Comparison of ENCODE assay signal across 21 mouse cellular contexts in the genomic region with DNA sequence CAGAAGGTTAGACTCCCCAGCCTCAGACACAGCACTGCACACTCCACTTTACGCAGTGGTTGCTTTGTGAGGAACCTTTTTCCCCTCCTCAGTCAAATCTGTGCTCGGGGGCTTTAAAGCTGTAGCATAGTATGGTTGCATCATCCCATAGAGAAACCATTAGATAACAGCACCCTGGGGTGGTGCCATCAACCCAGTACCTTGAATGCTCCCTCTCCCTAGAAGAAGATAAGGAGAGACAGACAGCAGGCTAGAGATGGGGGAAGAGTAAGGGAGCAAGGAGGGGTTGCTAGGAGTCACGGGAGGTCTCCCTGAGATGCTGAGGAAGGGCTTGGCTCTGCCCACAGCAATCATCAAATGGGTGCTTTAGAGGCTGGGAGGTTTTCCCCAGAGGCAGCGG. TPM values are rescaled to one million over a fixed set of nuclear protein-coding genes. Genes with fewer than 3 reads are reported as not detected.
DNase-seq lines count a peak whose midpoint lies in the region; ATAC-seq and TF ChIP-seq lines count a peak whose summit lies in the region.
"Had no signal": no experiment of that assay in that cellular context is flagged by ENCODE, and none has a peak within 500 bp of the region (broad histone marks: within the 10 kb centered on the region; RNA-seq: fewer than 3 reads in every experiment).

No protein-coding gene starts in this region.

- 0 out of 2 replicates have a peak overlapping the region, but pooled peaks have one; percentile 17 for H3K27ac ChIP-seq in embryonic facial prominence, embryonic 13.5 days
- no peak overlapping the region for H3K27ac ChIP-seq in embryonic facial prominence, embryonic 10.5 days (replicated peaks)
- H3K27ac ChIP-seq in thymus, adult 2 months (ENCODE audit: control insufficient read depth, insufficient read depth, low read length) = peak overlapping the region; percentile 84; the same call in 1 of the 2 replicates
- H3K27ac ChIP-seq in stomach, postnatal 0 days (replicated peaks) = peak overlapping the region; percentile 65
- no peak overlapping the region for H3K27ac ChIP-seq in hindbrain, embryonic 10.5 days
- H3K27ac ChIP-seq: embryonic facial prominence, embryonic 12.5 days; forebrain, embryonic 12.5 days; forebrain, embryonic 15.5 days; heart, adult 2 months; heart, embryonic 10.5 days; hindbrain, embryonic 14.5 days; hindbrain, postnatal 0 days had no signal

- H3K9ac ChIP-seq in embryonic facial prominence, embryonic 13.5 days = no peak overlapping the region
- H3K9ac ChIP-seq in stomach, postnatal 0 days (ENCODE audit: low read length) = no peak overlapping the region
- H3K9ac ChIP-seq: embryonic facial prominence, embryonic 12.5 days; forebrain, embryonic 12.5 days; forebrain, embryonic 15.5 days; hindbrain, embryonic 14.5 days had no signal

- peaks cover 24% of the 10 kb centered on the region for H3K4me1 ChIP-seq in embryonic facial prominence, embryonic 13.5 days
- peaks cover 37% of the 10 kb centered on the region for H3K4me1 ChIP-seq in embryonic facial prominence, embryonic 10.5 days
- H3K4me1 ChIP-seq in thymus, adult 2 months (replicated peaks; ENCODE audit: control insufficient read depth, insufficient read depth, low read length) = peaks cover 67% of the 10 kb centered on the region
- peaks cover 8% of the 10 kb centered on the region; the same call in 1 of the 2 replicates for H3K4me1 ChIP-seq in stomach, postnatal 0 days (replicated peaks; ENCODE audit: control insufficient read depth, insufficient read depth)
- peaks cover 20% of the 10 kb centered on the region for H3K4me1 ChIP-seq in hindbrain, embryonic 10.5 days (replicated peaks)
- H3K4me1 ChIP-seq: forebrain, embryonic 12.5 days; forebrain, embryonic 15.5 days had no signal

- no peak for TF ChIP-seq EP300 in stomach, postnatal 0 days (optimal IDR thresholded peaks at IDR 0.05)

- no peak overlapping the region for H3K4me3 ChIP-seq in embryonic facial prominence, embryonic 13.5 days
- no peak overlapping the region for H3K4me3 ChIP-seq in embryonic facial prominence, embryonic 10.5 days
- no peak overlapping the region for H3K4me3 ChIP-seq in thymus, adult 2 months (ENCODE audit: control insufficient read depth, insufficient read depth, low read length)
- H3K4me3 ChIP-seq in stomach, postnatal 0 days (ENCODE audit: low read depth, low read length) = no peak overlapping the region
- H3K4me3 ChIP-seq in hindbrain, embryonic 10.5 days = no peak overlapping the region
- H3K4me3 ChIP-seq: embryonic facial prominence, embryonic 12.5 days; erythroblast, embryonic 14.5 days; forebrain, embryonic 12.5 days; forebrain, embryonic 15.5 days; heart, adult 2 months; heart, embryonic 10.5 days had no signal

- TF ChIP-seq POLR2A in thymus, adult 2 months (IDR thresholded peaks at IDR 0.05; ENCODE audit: control insufficient read depth, extremely low read depth, insufficient read depth, low read length, poor library complexity) = no peak

- no peak overlapping the region for H3K4me2 ChIP-seq in embryonic facial prominence, embryonic 13.5 days
- no peak overlapping the region for H3K4me2 ChIP-seq in stomach, postnatal 0 days (replicated peaks; ENCODE audit: low read depth)
- H3K4me2 ChIP-seq: embryonic facial prominence, embryonic 12.5 days; forebrain, embryonic 12.5 days; forebrain, embryonic 15.5 days; hindbrain, embryonic 14.5 days had no signal

- 75% methylated on average over 4 of the region's 4 CpGs for WGBS in embryonic facial prominence, embryonic 13.5 days
- WGBS in embryonic facial prominence, embryonic 10.5 days = 83% methylated on average over 4 of the region's 4 CpGs
- 66% methylated on average over 4 of the region's 4 CpGs for WGBS in thymus, adult 2 months
- 72% methylated on average over 4 of the region's 4 CpGs for WGBS in stomach, postnatal 0 days
- WGBS in hindbrain, embryonic 10.5 days = 80% methylated on average over 4 of the region's 4 CpGs

- H3K27me3 ChIP-seq in embryonic facial prominence, embryonic 13.5 days = peaks cover 3% of the 10 kb centered on the region; the same call in 1 of the 2 replicates
- H3K27me3 ChIP-seq in embryonic facial prominence, embryonic 10.5 days (replicated peaks; ENCODE audit: low read depth, poor library complexity, severe bottlenecking) = 0 out of 2 replicates have a peak, but pooled peaks cover 6% of the 10 kb centered on the region
- no peaks in the 10 kb centered on the region for H3K27me3 ChIP-seq in thymus, adult 2 months (ENCODE audit: control insufficient read depth, insufficient read depth, low read length)
- H3K27me3 ChIP-seq in stomach, postnatal 0 days (ENCODE audit: control insufficient read depth, insufficient read depth, low read length) = no peaks in the 10 kb centered on the region
- no peaks in the 10 kb centered on the region for H3K27me3 ChIP-seq in hindbrain, embryonic 10.5 days (ENCODE audit: insufficient read depth, poor library complexity, severe bottlenecking)
- H3K27me3 ChIP-seq: embryonic facial prominence, embryonic 12.5 days; forebrain, embryonic 12.5 days; forebrain, embryonic 15.5 days; Patski had no signal

- no peaks in the 10 kb centered on the region for H3K36me3 ChIP-seq in embryonic facial prominence, embryonic 13.5 days
- H3K36me3 ChIP-seq in embryonic facial prominence, embryonic 10.5 days (replicated peaks) = no peaks in the 10 kb centered on the region
- no peaks in the 10 kb centered on the region for H3K36me3 ChIP-seq in thymus, adult 2 months (ENCODE audit: control insufficient read depth, insufficient read depth, low read length)
- H3K36me3 ChIP-seq in stomach, postnatal 0 days (ENCODE audit: control insufficient read depth, insufficient read depth, low read length) = no peaks in the 10 kb centered on the region
- no peaks in the 10 kb centered on the region for H3K36me3 ChIP-seq in hindbrain, embryonic 10.5 days
- H3K36me3 ChIP-seq: embryonic facial prominence, embryonic 12.5 days; forebrain, embryonic 12.5 days; forebrain, embryonic 15.5 days had no signal

- DNase-seq in embryonic facial prominence, embryonic 10.5 days (ENCODE audit: low spot score) = no peak
- DNase-seq in thymus, adult 2 months = no peak
- no peak for DNase-seq in thymus, adult 18-20 months
- no peak for DNase-seq in stomach, postnatal 0 days (ENCODE audit: low spot score)
- DNase-seq in hindbrain, embryonic 10.5 days (ENCODE audit: low spot score) = no peak
- DNase-seq: adrenal gland, postnatal 10 days; adrenal gland, postnatal 36 days; cerebellum, adult 18-20 months; cerebellum, adult 9-10 months; gastrocnemius, postnatal 36 days; heart, adult 2 months; heart, postnatal 36 days had no signal

- no peak for ATAC-seq in embryonic facial prominence, embryonic 13.5 days (ENCODE audit: insufficient number of reproducible peaks, insufficient read depth, low FRiP score, low TSS enrichment, low read depth)
- no peak for ATAC-seq in stomach, postnatal 0 days (ENCODE audit: low FRiP score, low TSS enrichment)
- ATAC-seq: forebrain, embryonic 15.5 days; hindbrain, postnatal 0 days; Patski had no signal

- H3K9me3 ChIP-seq in embryonic facial prominence, embryonic 13.5 days = no peaks in the 10 kb centered on the region
- H3K9me3 ChIP-seq in embryonic facial prominence, embryonic 10.5 days = no peaks in the 10 kb centered on the region
- H3K9me3 ChIP-seq in stomach, postnatal 0 days (ENCODE audit: control insufficient read depth, low read length) = no peaks in the 10 kb centered on the region
- no peaks in the 10 kb centered on the region for H3K9me3 ChIP-seq in hindbrain, embryonic 10.5 days
- H3K9me3 ChIP-seq: embryonic facial prominence, embryonic 12.5 days; forebrain, embryonic 12.5 days; forebrain, embryonic 15.5 days; heart, embryonic 10.5 days had no signal

- TF ChIP-seq CTCF in thymus, adult 2 months (IDR thresholded peaks at IDR 0.05; ENCODE audit: borderline replicate concordance, control insufficient read depth, extremely low read depth, insufficient read depth, low read length, poor library complexity) = no peak
- TF ChIP-seq CTCF in stomach, postnatal 0 days (IDR thresholded peaks at IDR 0.05; ENCODE audit: low read depth) = no peak

RNA-seq across cellular contexts. Expression of a gene that starts 43.7 kb away (rescaled TPM):
- polyA plus RNA-seq in embryonic facial prominence, embryonic 13.5 days (2015; fragmentation: Nextera tagmentation; extraction: Ambion mirVana) = 1.7 and 1.8 TPM in 2 replicates
- polyA plus RNA-seq in embryonic facial prominence, embryonic 10.5 days (2016; fragmentation: Nextera tagmentation; extraction: Ambion mirVana) = 1.2 and 1.3 TPM in 2 replicates
- 95.3 and 98.8 TPM in 2 replicates for polyA plus RNA-seq in thymus, adult 2 months (2012; rRNA removed)
- 7.9 and 8.6 TPM in 2 replicates for polyA plus RNA-seq in stomach, postnatal 0 days (2015; fragmentation: Nextera tagmentation; extraction: Ambion mirVana)
- 1.4 and 1.6 TPM in 2 replicates for polyA plus RNA-seq in hindbrain, embryonic 10.5 days (2016; fragmentation: Nextera tagmentation; extraction: Ambion mirVana)
- polyA plus RNA-seq: erythroblast, embryonic 14.5 days had no signal

RNA-seq across cellular contexts. Expression of a gene that starts 48.4 kb away (rescaled TPM):
- 61.3 and 68.7 TPM in 2 replicates for polyA plus RNA-seq in embryonic facial prominence, embryonic 13.5 days (2015; fragmentation: Nextera tagmentation; extraction: Ambion mirVana)
- 66.9 and 70.3 TPM in 2 replicates for polyA plus RNA-seq in embryonic facial prominence, embryonic 10.5 days (2016; fragmentation: Nextera tagmentation; extraction: Ambion mirVana)
- polyA plus RNA-seq in thymus, adult 2 months (2012; rRNA removed) = 41.3 and 41.9 TPM in 2 replicates
- polyA plus RNA-seq in stomach, postnatal 0 days (2015; fragmentation: Nextera tagmentation; extraction: Ambion mirVana) = 36.3 and 38.8 TPM in 2 replicates
- polyA plus RNA-seq in hindbrain, embryonic 10.5 days (2016; fragmentation: Nextera tagmentation; extraction: Ambion mirVana) = 53.9 and 60.6 TPM in 2 replicates

Comparison
In these comparisons a context has a peak if more than half of its experiments do, and no peak if none do; other contexts are left out.
1. H3K27ac ChIP-seq: peak in embryonic facial prominence, embryonic 13.5 days (single experiment), thymus, adult 2 months (single experiment) and stomach, postnatal 0 days (single experiment); none in embryonic facial prominence, embryonic 10.5 days (single experiment) and hindbrain, embryonic 10.5 days (single experiment).
2. RNA of a gene that starts 43.7 kb away (polyA plus RNA-seq): 95.3 to 98.8 TPM in thymus, adult 2 months; 7.9 to 8.6 TPM in stomach, postnatal 0 days, 1.7 to 1.8 TPM in embryonic facial prominence, embryonic 13.5 days, 1.4 to 1.6 TPM in hindbrain, embryonic 10.5 days and 1.2 to 1.3 TPM in embryonic facial prominence, embryonic 10.5 days; every median in the first group is over 10 times any median in the second.